Mouse (Mus musculus): Measurements from ENCODE around the gene Ccdc124. TPM values are rescaled to one million over a fixed set of nuclear protein-coding genes. Genes with fewer than 3 reads are reported as not detected.
A peak's percentile ranks its signal among the peaks of the same experiment; 100 is the strongest.

The Ccdc124 gene
- total RNA-seq, 1 experiment = 82.3 TPM

- peak overlapping the region; percentile 42 for H3K27ac ChIP-seq (ENCODE audit: insufficient read depth, low read depth, low read length, poor library complexity, severe bottlenecking)
- H3K9me3 ChIP-seq (ENCODE audit: control insufficient read depth, insufficient read depth, low read depth, low read length) = no peaks in the 10 kb centered on the region
- no peak for DNase-seq (ENCODE audit: low read depth, low spot score)
- peaks cover 18% of the 10 kb centered on the region for H3K36me3 ChIP-seq (ENCODE audit: control insufficient read depth, insufficient read depth, low read length, poor library complexity, severe bottlenecking)
- H3K9ac ChIP-seq (ENCODE audit: insufficient read depth, low read depth, low read length, poor library complexity, severe bottlenecking) = peak overlapping the region; percentile 78
- TF ChIP-seq ZNF384 (IDR thresholded peaks at IDR 0.05; ENCODE audit: low read depth, low read length) (no peak), ZC3H11A (IDR thresholded peaks at IDR 0.05; ENCODE audit: borderline replicate concordance, low read depth, low read length) (no peak), MAFK (IDR thresholded peaks at IDR 0.05; ENCODE audit: insufficient read depth, low read depth, low read length) (no peak), HCFC1 (IDR thresholded peaks at IDR 0.05; ENCODE audit: borderline replicate concordance, insufficient read depth, low read length) (no peak), CHD2 (IDR thresholded peaks at IDR 0.05; ENCODE audit: low read depth, low read length) (no peak)
- in situ Hi-C loops (cut with MboI; ENCODE audit: low sequenced_read_pairs in 2 of 2, unreplicated experiment in 2 of 2) = no loop called here
- peaks cover 4 to 9% of the 10 kb centered on the region in 2 experiments; a peak in 3 of 4 replicates for H3K4me1 ChIP-seq (ENCODE audit: control insufficient read depth in 2 of 2, insufficient read depth in 2 of 2, low read length in 2 of 2, poor library complexity in 1 of 2)
- peak overlapping the region; percentile 72 to 78 for H3K4me3 ChIP-seq (ENCODE audit: insufficient read depth in 1 of 2, low read depth in 1 of 2, low read length in 2 of 2, poor library complexity in 1 of 2, severe bottlenecking in 1 of 2)
These were observed 34.9 kb downstream of the Ccdc124 start for GRCm38 (mm10) chr8:70838654-70839407.

DNA sequence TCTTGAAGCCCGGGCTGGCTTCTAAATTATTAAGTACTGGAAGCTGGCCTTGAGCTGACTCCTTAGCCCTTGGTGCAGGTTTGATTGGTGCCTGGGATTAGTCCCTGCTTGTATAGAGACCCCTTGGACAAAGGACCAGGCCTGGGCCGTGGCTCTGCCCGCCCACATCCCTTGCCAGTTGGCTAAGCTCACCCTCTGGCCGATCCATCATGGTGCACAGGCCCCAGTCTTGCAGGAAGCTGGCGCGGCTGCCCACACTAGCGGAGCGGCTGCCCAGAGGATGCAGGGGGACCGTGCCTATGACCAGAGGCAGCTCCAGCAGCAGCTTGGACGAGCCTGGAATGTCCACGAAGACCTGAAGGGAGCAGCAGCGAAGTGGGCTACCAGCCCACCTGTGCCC is 37.1 kb downstream of the Ccdc124 start:
- TF ChIP-seq HCFC1 (IDR thresholded peaks at IDR 0.05; ENCODE audit: borderline replicate concordance, insufficient read depth, low read length) (no peak), ZNF384 (IDR thresholded peaks at IDR 0.05; ENCODE audit: low read depth, low read length) (no peak), MAFK (IDR thresholded peaks at IDR 0.05; ENCODE audit: insufficient read depth, low read depth, low read length) (no peak), ZC3H11A (IDR thresholded peaks at IDR 0.05; ENCODE audit: borderline replicate concordance, low read depth, low read length) (no peak), CHD2 (IDR thresholded peaks at IDR 0.05; ENCODE audit: low read depth, low read length) (no peak)
- Histone ChIP-seq H3K4me1 (ENCODE audit: control insufficient read depth in 2 of 2, insufficient read depth in 2 of 2, low read length in 2 of 2, poor library complexity in 1 of 2) (peaks cover 4 to 8% of the 10 kb centered on the region in 2 experiments), H3K4me3 (ENCODE audit: insufficient read depth in 1 of 2, low read depth in 1 of 2, low read length in 2 of 2, poor library complexity in 1 of 2, severe bottlenecking in 1 of 2) (no peak overlapping the region), H3K27ac (ENCODE audit: insufficient read depth, low read depth, low read length, poor library complexity, severe bottlenecking) (no peak overlapping the region), H3K9ac (ENCODE audit: insufficient read depth, low read depth, low read length, poor library complexity, severe bottlenecking) (no peak overlapping the region), H3K36me3 (ENCODE audit: control insufficient read depth, insufficient read depth, low read length, poor library complexity, severe bottlenecking) (peaks cover 18% of the 10 kb centered on the region), H3K9me3 (ENCODE audit: control insufficient read depth, insufficient read depth, low read depth, low read length) (no peaks in the 10 kb centered on the region)
- DNase-seq (ENCODE audit: low read depth, low spot score) = no peak
- in situ Hi-C loops (cut with MboI; ENCODE audit: low sequenced_read_pairs in 2 of 2, unreplicated experiment in 2 of 2) = no loop called here

DNA sequence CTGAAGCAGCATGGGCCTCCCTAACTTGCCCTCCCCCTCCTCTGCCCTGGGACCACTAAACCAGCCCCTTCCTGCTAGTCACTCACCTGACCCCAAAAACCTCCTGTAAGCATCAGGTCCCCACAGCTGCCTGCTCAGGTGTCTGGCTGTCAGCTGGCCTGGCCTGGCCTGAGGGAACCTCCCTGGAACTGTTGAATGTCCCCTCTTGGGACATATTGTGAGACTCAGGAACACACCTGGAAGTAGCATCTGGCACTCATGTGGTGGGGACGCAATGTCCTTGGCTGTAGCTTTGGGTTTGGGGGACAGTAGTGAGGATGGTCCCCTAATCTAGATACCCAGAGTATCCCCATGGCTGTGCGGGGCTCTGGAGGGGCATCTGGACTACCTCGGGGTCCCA is 39.7 kb downstream of the Ccdc124 start:
- Histone ChIP-seq H3K9me3 (ENCODE audit: control insufficient read depth, insufficient read depth, low read depth, low read length) (no peaks in the 10 kb centered on the region), H3K27ac (ENCODE audit: insufficient read depth, low read depth, low read length, poor library complexity, severe bottlenecking) (no peak overlapping the region), H3K4me3 (ENCODE audit: insufficient read depth in 1 of 2, low read depth in 1 of 2, low read length in 2 of 2, poor library complexity in 1 of 2, severe bottlenecking in 1 of 2) (no peak overlapping the region), H3K4me1 (ENCODE audit: control insufficient read depth in 2 of 2, insufficient read depth in 2 of 2, low read length in 2 of 2, poor library complexity in 1 of 2) (peaks cover 0 to 8% of the 10 kb centered on the region in 2 experiments; a peak in 2 of 4 replicates), H3K9ac (ENCODE audit: insufficient read depth, low read depth, low read length, poor library complexity, severe bottlenecking) (peak overlapping the region; percentile 50; the same call in 1 of the 2 replicates), H3K36me3 (ENCODE audit: control insufficient read depth, insufficient read depth, low read length, poor library complexity, severe bottlenecking) (peaks cover 18% of the 10 kb centered on the region)
- in situ Hi-C loops (cut with MboI; ENCODE audit: low sequenced_read_pairs in 2 of 2, unreplicated experiment in 2 of 2) = no loop called here
- TF ChIP-seq CHD2 (IDR thresholded peaks at IDR 0.05; ENCODE audit: low read depth, low read length) (no peak), MAFK (IDR thresholded peaks at IDR 0.05; ENCODE audit: insufficient read depth, low read depth, low read length) (no peak), ZC3H11A (IDR thresholded peaks at IDR 0.05; ENCODE audit: borderline replicate concordance, low read depth, low read length) (no peak), HCFC1 (IDR thresholded peaks at IDR 0.05; ENCODE audit: borderline replicate concordance, insufficient read depth, low read length) (no peak), ZNF384 (IDR thresholded peaks at IDR 0.05; ENCODE audit: low read depth, low read length) (no peak)
- DNase-seq (ENCODE audit: low read depth, low spot score) = no peak

GRCm38 (mm10) chr8:70833520-70833919 is 40.2 kb downstream of the Ccdc124 start:
- H3K27ac ChIP-seq (ENCODE audit: insufficient read depth, low read depth, low read length, poor library complexity, severe bottlenecking) = no peak overlapping the region
- peak overlapping the region in 1 of 2 experiments; percentile 40; a peak in 2 of 4 replicates for H3K4me3 ChIP-seq (ENCODE audit: insufficient read depth in 1 of 2, low read depth in 1 of 2, low read length in 2 of 2, poor library complexity in 1 of 2, severe bottlenecking in 1 of 2)
- no peaks in the 10 kb centered on the region for H3K9me3 ChIP-seq (ENCODE audit: control insufficient read depth, insufficient read depth, low read depth, low read length)
- H3K9ac ChIP-seq (ENCODE audit: insufficient read depth, low read depth, low read length, poor library complexity, severe bottlenecking) = peak overlapping the region; percentile 50
- H3K4me1 ChIP-seq (ENCODE audit: control insufficient read depth in 2 of 2, insufficient read depth in 2 of 2, low read length in 2 of 2, poor library complexity in 1 of 2) = peaks cover 0 to 8% of the 10 kb centered on the region in 2 experiments; a peak in 2 of 4 replicates
- in situ Hi-C loops (cut with MboI; ENCODE audit: low sequenced_read_pairs in 2 of 2, unreplicated experiment in 2 of 2) = no loop called here
- no peak for DNase-seq (ENCODE audit: low read depth, low spot score)
- no peak for TF ChIP-seq HCFC1 (IDR thresholded peaks at IDR 0.05; ENCODE audit: borderline replicate concordance, insufficient read depth, low read length)
- TF ChIP-seq ZC3H11A (IDR thresholded peaks at IDR 0.05; ENCODE audit: borderline replicate concordance, low read depth, low read length) = no peak
- TF ChIP-seq CHD2 (IDR thresholded peaks at IDR 0.05; ENCODE audit: low read depth, low read length) = no peak
- no peak for TF ChIP-seq MAFK (IDR thresholded peaks at IDR 0.05; ENCODE audit: insufficient read depth, low read depth, low read length)
- no peak for TF ChIP-seq ZNF384 (IDR thresholded peaks at IDR 0.05; ENCODE audit: low read depth, low read length)
- peaks cover 18% of the 10 kb centered on the region for H3K36me3 ChIP-seq (ENCODE audit: control insufficient read depth, insufficient read depth, low read length, poor library complexity, severe bottlenecking)
